Mouse (Mus musculus): ENCODE results near the gene Glod5.
A peak's percentile ranks its signal among the peaks of the same experiment; 100 is the strongest.
"Not testable (repeated sequence)": the region's sequence is repeated elsewhere in the genome, so short reads cannot be mapped to it uniquely, and the experiment has no call there.

The Glod5 gene

GRCm38 (mm10) chrX:8018286-8018685, at the start of gene Glod5:
Glod5 (minus strand) TSS chrX:8018492.
- DNase-seq, result no peak

GRCm38 (mm10) chrX:8051044-8051781, 32.9 kb upstream of the Glod5 start:
- not testable (repeated sequence) for DNase-seq

GRCm38 (mm10) chrX:8033009-8033408, 14.7 kb upstream of the Glod5 start:
- no peak for DNase-seq

- no peak for DNase-seq
Observed at GRCm38 (mm10) chrX:8026811-8027210, 8.5 kb upstream of the Glod5 start.

GRCm38 (mm10) chrX:8024795-8025194, 6.5 kb upstream of the Glod5 start:
- DNase-seq, result no peak

- DNase-seq, result peak in 1 of 2 experiments; percentile 15
Observed at GRCm38 (mm10) chrX:8020111-8020778, 2.0 kb upstream of the Glod5 start.

GRCm38 (mm10) chrX:8017142-8017541, 1.1 kb downstream of the Glod5 start:
- DNase-seq, result peak; percentile 52 to 56

GRCm38 (mm10) chrX:8015675-8016074, 2.6 kb downstream of the Glod5 start:
- DNase-seq, result peak in 1 of 2 experiments; percentile 23

DNA sequence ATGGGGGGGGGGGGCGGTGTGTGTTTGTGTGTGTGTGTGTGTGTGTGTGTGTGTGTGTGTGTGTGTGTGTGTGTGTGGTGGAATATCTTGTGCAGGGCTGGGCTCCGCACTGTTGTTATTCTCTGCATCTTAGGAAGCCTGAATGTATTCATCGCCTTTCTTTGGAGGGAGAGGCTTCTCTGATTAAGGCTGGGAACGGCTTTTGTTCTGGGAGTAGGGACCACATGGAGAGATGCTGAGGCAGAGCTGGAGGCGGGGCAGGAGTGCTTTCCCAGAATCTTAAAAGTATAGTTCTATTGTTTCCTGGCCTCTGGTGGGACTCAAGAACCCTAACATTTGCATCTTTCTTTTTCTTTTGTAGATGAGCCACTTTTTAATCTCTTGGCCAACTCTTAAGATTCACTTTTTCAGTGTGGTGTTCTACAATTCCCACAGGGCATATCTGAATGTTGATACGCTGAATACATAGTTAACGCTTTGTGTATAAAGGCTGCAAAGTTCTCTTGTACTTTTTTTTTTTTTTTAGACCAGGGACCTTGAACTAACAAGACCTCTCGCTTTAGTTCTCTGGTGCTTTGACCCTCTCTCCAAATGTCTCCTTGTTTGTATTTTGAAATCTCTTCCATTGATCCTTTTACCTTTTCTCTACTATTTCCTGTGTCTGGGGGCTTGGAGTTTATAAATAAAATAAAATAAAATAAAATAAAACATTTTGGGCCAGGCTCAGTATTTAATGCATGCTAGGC, 4.5 kb downstream of the Glod5 start:
- DNase-seq, result no peak

DNA sequence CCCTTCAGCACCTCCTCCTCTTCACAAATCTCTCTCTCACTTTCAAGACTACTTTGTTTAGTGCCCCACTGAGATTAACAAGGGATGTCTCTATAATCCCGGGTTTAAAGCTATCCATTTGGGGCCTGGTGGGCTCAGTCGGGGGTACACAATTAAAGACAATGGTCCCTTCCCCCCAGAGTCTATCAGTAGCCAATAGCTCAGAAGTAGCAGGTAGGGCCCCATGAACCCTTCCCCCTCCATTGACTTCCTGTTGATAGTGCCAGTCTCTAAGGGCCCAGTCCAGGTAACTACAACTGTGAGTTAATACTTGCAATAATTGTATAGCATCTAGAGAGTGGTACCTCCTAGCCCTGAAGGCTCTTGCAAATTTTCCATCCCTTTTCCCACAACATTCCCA, 5.1 kb downstream of the Glod5 start:
- no peak for DNase-seq

- DNase-seq, result not testable (repeated sequence)
Observed at GRCm38 (mm10) chrX:8009356-8009755, 8.9 kb downstream of the Glod5 start.

DNA sequence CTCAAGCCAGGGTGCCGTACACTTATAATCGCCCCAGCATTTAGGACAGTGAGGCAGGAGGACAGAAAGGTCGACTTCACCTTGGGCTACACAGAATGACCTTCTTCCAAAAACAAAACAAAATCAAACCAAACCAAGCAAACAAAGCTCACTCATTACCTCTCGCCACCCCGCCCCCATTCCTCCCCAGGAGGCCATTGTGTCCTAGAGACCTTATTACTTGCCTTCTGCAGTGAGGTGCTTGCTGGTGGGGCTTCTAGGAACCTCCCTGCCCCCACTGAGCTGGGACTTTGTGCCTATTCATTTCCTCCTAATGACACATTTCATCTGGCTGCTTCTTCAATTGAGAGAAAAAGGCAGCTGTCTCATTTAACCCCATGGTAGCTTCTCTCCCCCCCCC, 9.7 kb downstream of the Glod5 start:
- DNase-seq, result no peak

- DNase-seq, result no peak
Observed at GRCm38 (mm10) chrX:8002971-8003370, 15.3 kb downstream of the Glod5 start.

GRCm38 (mm10) chrX:8002001-8002400, 16.3 kb downstream of the Glod5 start:
- no peak for DNase-seq

- no peak for DNase-seq
Observed at GRCm38 (mm10) chrX:8000546-8001192, 17.6 kb downstream of the Glod5 start.

- no peak for DNase-seq
Observed at GRCm38 (mm10) chrX:7993068-7993735, 25.1 kb downstream of the Glod5 start.

- DNase-seq, result no peak
Observed at GRCm38 (mm10) chrX:7992379-7993067, 25.8 kb downstream of the Glod5 start.

DNA sequence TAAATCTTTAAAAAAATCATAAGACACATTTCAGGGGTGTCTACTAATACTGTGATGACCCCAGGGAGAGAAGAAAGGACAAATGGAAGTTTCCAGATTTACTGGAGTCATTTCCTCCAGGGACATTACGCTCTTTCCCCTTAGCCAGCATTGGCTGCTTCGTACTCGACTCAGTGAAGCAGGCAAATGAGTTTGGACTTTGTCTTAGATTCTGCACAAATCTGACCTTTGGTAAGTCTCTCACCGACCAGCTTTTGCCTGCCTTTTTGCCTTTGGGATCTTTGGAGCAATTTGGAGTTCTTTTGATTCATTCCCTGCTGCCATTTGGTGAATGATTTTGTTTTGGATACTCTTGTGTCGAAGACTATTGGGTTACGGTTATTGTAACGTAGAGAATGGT, 36.9 kb downstream of the Glod5 start:
- no peak for DNase-seq

- DNase-seq, result no peak
Observed at GRCm38 (mm10) chrX:7977892-7978291, 40.4 kb downstream of the Glod5 start, which contains the start of gene Gata1. Gata1 (minus strand) TSS chrX:7978071.

DNA sequence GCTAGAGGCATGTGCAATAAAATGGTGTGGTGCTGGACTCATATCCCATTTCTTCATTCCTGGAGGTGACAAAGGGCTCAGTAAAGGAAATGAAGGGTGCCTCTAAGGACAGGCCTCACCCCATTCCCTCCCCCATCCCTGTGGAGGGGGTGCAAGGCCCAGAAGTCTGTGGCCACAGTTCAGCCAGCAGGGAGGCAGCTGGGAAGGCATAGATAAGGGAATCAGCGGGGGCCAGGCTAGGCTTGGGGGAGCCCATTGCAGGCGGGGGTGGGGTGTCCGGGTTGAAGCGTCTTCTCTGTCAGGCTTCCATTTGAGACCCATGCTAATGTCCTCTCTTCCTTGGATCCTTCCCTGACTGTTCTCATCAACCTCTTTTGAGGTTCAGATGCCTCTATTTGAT, 47.0 kb downstream of the Glod5 start:
- DNase-seq, result no peak

- DNase-seq, result no peak
Observed at GRCm38 (mm10) chrX:7968899-7969298, 49.4 kb downstream of the Glod5 start.

GRCm38 (mm10) chrX:7968226-7968625, 50.1 kb downstream of the Glod5 start:
- DNase-seq, result no peak

Data from cerebellum, postnatal 14 days (tissue).